Mouse (Mus musculus): ENCODE measurements around the gene Csgalnact2. TPM values are rescaled to one million over a fixed set of nuclear protein-coding genes. Genes with fewer than 3 reads are reported as not detected.

The Csgalnact2 gene
- polyA plus RNA-seq, 1 experiment, result 3.6 TPM

DNA sequence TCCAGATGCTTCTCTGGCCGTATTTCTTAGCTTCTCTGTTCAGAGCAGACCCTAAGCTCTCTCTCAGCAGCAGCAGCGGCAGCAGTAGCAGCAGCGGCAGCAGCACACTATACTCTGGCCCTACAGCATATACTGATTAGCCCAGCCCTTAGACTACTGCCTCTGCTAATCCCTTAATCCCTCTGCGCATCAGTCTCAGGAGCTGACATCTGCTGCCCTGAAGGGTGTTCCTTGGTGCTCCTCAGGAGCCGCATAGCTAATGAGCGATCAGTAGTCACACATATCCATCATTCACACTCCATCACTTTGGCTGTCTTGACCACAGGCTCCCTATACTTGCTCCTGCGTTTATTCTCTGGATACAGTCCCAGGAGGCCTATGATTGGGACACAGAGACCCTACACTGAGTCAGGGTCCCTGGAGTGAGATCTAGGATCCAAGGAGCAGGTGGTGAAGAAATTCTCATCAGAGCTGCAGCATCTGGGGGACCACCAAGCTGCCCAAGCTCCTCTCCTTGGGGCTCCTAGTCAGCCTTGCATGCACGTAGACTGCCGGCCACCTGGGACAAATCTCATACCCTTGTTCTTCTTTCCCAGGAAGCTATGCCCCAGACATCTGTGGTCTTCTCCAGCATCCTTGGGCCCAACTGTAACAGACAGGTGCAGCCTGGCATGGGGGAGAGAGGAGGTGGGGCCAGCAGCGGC, 59.0 kb downstream of the Csgalnact2 start:
- H3K4me3 ChIP-seq (replicated peaks), result no peak overlapping the region
- no peak for TF ChIP-seq FLI1 (IDR thresholded peaks at IDR 0.05; ENCODE audit: low read length)
- TF ChIP-seq GATA1 (IDR thresholded peaks at IDR 0.05; ENCODE audit: borderline replicate concordance, low read length), result no peak
- H3K36me3 ChIP-seq (replicated peaks; ENCODE audit: low read length), result no peaks in the 10 kb centered on the region
- H3K9me3 ChIP-seq, result no peaks in the 10 kb centered on the region
- H3K27me3 ChIP-seq (replicated peaks), result peaks cover 84% of the 10 kb centered on the region
- peaks cover 39% of the 10 kb centered on the region for H3K4me1 ChIP-seq

DNA sequence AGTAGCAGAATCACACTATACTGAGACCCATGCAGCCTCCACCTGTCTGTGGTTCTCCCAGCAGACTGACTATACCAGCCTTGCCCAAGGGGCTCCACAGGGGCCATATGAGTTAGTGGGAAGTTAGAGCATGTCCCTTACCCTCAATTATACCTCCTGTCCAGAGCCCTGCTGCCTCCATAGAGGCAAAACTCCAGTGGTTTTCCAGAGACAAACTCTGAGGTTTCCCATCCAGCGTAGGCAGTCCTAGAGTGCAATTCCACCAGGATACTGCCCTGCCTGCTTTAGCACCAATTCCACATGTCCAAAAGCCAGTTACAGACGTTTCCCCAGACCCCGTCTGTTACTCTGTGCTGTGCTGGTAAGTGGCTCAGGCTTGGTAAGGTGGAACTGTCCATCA, 59.6 kb downstream of the Csgalnact2 start:
- peaks cover 84% of the 10 kb centered on the region for H3K27me3 ChIP-seq (replicated peaks)
- H3K9me3 ChIP-seq, result no peaks in the 10 kb centered on the region
- no peak for TF ChIP-seq GATA1 (IDR thresholded peaks at IDR 0.05; ENCODE audit: borderline replicate concordance, low read length)
- TF ChIP-seq FLI1 (IDR thresholded peaks at IDR 0.05; ENCODE audit: low read length), result no peak
- H3K36me3 ChIP-seq (replicated peaks; ENCODE audit: low read length), result no peaks in the 10 kb centered on the region
- H3K4me1 ChIP-seq, result peaks cover 39% of the 10 kb centered on the region
- no peak overlapping the region for H3K4me3 ChIP-seq (replicated peaks)

DNA sequence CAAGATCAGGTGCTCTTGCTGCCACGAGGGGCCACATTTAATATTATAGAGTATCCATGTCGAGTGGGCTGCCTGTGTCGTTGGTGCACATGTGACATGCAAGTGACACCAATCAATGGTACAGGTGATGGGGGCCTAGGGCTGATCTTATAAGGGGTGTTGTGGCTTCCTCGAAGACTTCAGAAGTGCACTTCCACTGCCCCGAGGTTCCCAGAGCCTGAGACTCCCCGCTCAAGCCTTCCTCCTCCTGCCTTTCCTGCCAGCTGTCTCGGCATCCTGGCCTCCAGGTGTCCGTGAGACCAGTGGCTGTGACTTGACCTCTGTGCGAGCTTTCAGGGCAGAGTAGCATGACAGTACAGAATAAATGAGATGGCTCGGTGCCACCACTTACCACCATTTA, 60.2 kb downstream of the Csgalnact2 start:
- no peaks in the 10 kb centered on the region for H3K36me3 ChIP-seq (replicated peaks; ENCODE audit: low read length)
- no peaks in the 10 kb centered on the region for H3K9me3 ChIP-seq
- peaks cover 86% of the 10 kb centered on the region for H3K27me3 ChIP-seq (replicated peaks)
- H3K4me1 ChIP-seq, result peaks cover 42% of the 10 kb centered on the region
- TF ChIP-seq GATA1 (IDR thresholded peaks at IDR 0.05; ENCODE audit: borderline replicate concordance, low read length) (no peak), FLI1 (IDR thresholded peaks at IDR 0.05; ENCODE audit: low read length) (no peak)
- no peak overlapping the region for H3K4me3 ChIP-seq (replicated peaks)

DNA sequence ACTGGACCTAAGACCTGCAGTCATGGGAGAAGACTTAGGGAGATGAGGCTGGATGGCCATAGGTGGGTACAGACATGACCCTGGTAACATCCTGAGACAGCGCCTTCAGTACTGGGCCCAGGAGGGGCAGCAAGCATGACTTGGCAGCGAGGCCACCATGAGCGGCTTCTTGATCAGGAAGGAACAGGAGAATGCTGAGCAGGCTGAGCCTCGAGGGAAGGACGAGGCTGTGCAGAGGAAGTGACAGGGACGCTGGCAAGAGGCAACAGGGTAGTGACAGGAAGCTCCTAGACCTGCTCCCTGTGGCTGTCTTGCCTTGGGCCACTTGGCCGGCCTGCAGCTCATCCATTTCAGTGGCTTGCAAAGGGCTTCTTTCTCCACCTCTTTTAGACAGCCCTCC, 61.5 kb downstream of the Csgalnact2 start:
- TF ChIP-seq GATA1 (IDR thresholded peaks at IDR 0.05; ENCODE audit: borderline replicate concordance, low read length) (no peak), FLI1 (IDR thresholded peaks at IDR 0.05; ENCODE audit: low read length) (no peak)
- peak overlapping the region; percentile 60 for H3K4me3 ChIP-seq (replicated peaks)
- peaks cover 79% of the 10 kb centered on the region for H3K27me3 ChIP-seq (replicated peaks)
- H3K4me1 ChIP-seq, result peaks cover 42% of the 10 kb centered on the region
- no peaks in the 10 kb centered on the region for H3K36me3 ChIP-seq (replicated peaks; ENCODE audit: low read length)
- no peaks in the 10 kb centered on the region for H3K9me3 ChIP-seq

DNA sequence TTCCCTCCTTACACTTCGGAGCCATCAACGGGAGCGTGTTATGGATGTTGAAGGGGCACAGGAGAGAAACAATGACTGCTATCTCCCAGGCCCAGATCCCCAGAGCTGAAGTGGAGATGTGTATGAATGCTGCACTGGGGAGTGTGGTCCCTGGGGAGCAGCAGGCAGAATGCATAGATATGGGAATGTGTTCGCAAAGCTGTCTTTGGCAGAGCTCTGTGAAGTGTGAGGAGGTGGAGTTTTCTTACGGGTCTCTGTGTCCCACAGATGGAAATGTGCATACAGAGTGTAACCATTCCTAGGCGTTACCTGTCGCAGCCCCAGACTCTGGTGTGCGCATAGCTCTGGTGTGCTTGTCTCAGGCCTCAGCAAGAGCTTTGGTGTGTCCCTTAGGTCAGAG, 62.2 kb downstream of the Csgalnact2 start:
- Histone ChIP-seq H3K4me3 (replicated peaks) (no peak overlapping the region), H3K4me1 (peaks cover 42% of the 10 kb centered on the region), H3K27me3 (replicated peaks) (peaks cover 78% of the 10 kb centered on the region), H3K36me3 (replicated peaks; ENCODE audit: low read length) (no peaks in the 10 kb centered on the region), H3K9me3 (no peaks in the 10 kb centered on the region)
- TF ChIP-seq GATA1 (IDR thresholded peaks at IDR 0.05; ENCODE audit: borderline replicate concordance, low read length) (no peak), FLI1 (IDR thresholded peaks at IDR 0.05; ENCODE audit: low read length) (no peak)

DNA sequence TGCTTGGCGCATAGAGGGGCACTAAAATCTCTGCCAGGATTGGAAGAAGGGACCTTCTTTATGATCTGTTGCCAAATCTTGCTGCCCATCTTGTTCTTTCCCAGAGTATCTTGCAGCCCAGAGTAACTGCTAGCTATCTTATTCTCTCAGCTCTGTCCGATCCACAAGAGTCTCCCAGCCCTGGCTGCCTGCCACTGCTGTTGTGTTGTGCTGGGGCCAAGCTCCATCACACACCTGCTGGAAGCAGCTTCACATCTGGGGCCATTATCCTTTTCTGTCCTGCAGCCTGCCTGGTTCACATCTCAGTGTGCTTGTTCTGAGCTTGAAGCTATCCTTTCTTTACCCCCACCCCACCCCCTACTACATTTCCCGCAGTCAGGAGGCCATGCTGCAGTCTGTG, 62.7 kb downstream of the Csgalnact2 start:
- Histone ChIP-seq H3K4me3 (replicated peaks) (no peak overlapping the region), H3K36me3 (replicated peaks; ENCODE audit: low read length) (no peaks in the 10 kb centered on the region), H3K4me1 (peaks cover 42% of the 10 kb centered on the region), H3K9me3 (no peaks in the 10 kb centered on the region), H3K27me3 (replicated peaks) (peaks cover 76% of the 10 kb centered on the region)
- no peak for TF ChIP-seq GATA1 (IDR thresholded peaks at IDR 0.05; ENCODE audit: borderline replicate concordance, low read length)
- TF ChIP-seq FLI1 (IDR thresholded peaks at IDR 0.05; ENCODE audit: low read length), result no peak

DNA sequence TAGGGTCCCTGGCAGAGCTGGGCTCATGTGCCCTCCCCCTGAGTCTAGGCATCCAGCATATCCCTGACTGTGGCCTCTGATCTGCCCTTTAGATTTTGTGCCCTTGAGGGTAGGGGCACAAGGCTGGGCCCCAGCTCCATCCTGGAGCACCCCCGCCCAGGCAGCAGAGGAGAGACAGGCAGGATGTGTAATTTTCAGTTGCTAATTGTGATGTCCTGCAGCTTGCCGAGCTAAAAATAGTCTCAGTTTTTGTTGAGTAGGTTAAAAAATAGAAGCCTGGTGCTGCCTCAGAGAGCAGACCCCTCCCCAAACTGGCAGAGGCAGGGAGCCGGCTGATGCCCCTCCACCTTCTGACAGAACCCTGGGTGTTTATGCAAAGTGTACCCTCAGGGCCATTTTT, 64.8 kb downstream of the Csgalnact2 start:
- H3K9me3 ChIP-seq, result no peaks in the 10 kb centered on the region
- peaks cover 32% of the 10 kb centered on the region for H3K4me1 ChIP-seq
- H3K4me3 ChIP-seq (replicated peaks), result no peak overlapping the region
- H3K27me3 ChIP-seq (replicated peaks), result peaks cover 69% of the 10 kb centered on the region
- no peak for TF ChIP-seq GATA1 (IDR thresholded peaks at IDR 0.05; ENCODE audit: borderline replicate concordance, low read length)
- TF ChIP-seq FLI1 (IDR thresholded peaks at IDR 0.05; ENCODE audit: low read length), result no peak
- H3K36me3 ChIP-seq (replicated peaks; ENCODE audit: low read length), result no peaks in the 10 kb centered on the region

DNA sequence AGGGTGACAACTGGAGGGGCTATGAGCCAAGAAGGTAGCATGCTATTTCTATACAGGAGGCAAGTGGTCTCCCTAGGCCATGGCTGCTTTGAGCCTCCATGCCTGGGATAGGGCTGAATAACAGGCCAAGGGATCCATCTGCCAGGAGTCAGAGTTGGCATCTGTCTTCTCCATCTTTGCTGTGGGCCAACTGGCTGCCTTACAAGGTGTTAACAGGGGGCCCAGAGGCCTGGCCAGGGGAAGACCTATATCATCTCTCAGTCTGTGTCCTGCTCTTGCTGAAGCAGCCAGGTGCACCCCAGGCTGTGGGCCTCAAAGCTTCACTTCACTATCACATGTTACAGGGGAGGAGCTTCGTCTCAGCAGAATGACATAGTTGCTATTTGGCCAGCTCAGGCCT, 66.8 kb downstream of the Csgalnact2 start:
- Histone ChIP-seq H3K9me3 (no peaks in the 10 kb centered on the region), H3K4me1 (peaks cover 24% of the 10 kb centered on the region), H3K36me3 (replicated peaks; ENCODE audit: low read length) (no peaks in the 10 kb centered on the region), H3K4me3 (replicated peaks) (no peak overlapping the region), H3K27me3 (replicated peaks) (peaks cover 71% of the 10 kb centered on the region)
- TF ChIP-seq GATA1 (IDR thresholded peaks at IDR 0.05; ENCODE audit: borderline replicate concordance, low read length) (no peak), FLI1 (IDR thresholded peaks at IDR 0.05; ENCODE audit: low read length) (no peak)

DNA sequence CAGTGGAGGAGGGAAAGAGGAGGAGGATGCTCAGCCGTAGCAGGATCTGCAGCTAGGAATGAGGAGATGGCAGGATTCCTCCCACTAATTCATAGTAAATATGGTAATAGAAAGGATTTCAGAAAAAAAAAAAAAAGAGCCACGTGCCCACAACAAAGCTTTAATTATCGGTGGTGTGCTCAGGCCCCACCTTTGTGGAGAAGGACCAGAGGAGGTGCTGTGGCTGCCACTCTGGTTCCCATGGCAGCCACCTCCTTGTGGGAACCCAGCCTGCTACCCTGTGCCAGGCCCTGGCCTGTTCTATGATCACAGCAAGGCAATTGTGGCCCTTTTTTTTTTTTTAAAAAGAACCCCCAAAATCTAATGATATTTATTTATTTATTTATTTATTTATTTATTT, 67.5 kb downstream of the Csgalnact2 start:
- Histone ChIP-seq H3K27me3 (replicated peaks) (peaks cover 71% of the 10 kb centered on the region), H3K4me3 (replicated peaks) (no peak overlapping the region), H3K4me1 (peaks cover 24% of the 10 kb centered on the region), H3K9me3 (no peaks in the 10 kb centered on the region), H3K36me3 (replicated peaks; ENCODE audit: low read length) (no peaks in the 10 kb centered on the region)
- TF ChIP-seq GATA1 (IDR thresholded peaks at IDR 0.05; ENCODE audit: borderline replicate concordance, low read length), result no peak
- TF ChIP-seq FLI1 (IDR thresholded peaks at IDR 0.05; ENCODE audit: low read length), result no peak

DNA sequence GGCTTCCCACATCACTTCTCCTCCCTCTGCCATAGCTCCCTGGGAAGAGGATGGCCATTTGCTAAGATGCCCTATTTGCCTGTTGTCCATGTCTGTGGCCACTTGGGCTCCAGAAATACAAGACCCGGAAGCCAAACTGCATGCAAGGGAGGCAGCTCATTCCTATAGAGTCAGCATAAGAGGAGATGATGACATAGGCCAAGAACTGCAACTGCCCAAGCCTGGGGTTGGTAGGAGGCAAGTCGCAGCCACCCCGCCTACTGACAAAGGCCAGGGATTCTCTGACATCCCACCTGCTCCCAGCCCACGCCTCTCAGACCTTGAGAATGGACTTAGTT, 68.0 kb downstream of the Csgalnact2 start:
- no peaks in the 10 kb centered on the region for H3K36me3 ChIP-seq (replicated peaks; ENCODE audit: low read length)
- peaks cover 24% of the 10 kb centered on the region for H3K4me1 ChIP-seq
- H3K9me3 ChIP-seq, result no peaks in the 10 kb centered on the region
- TF ChIP-seq GATA1 (IDR thresholded peaks at IDR 0.05; ENCODE audit: borderline replicate concordance, low read length) (no peak), FLI1 (IDR thresholded peaks at IDR 0.05; ENCODE audit: low read length) (no peak)
- no peak overlapping the region for H3K4me3 ChIP-seq (replicated peaks)
- H3K27me3 ChIP-seq (replicated peaks), result peaks cover 71% of the 10 kb centered on the region

All from megakaryocyte, embryonic 14.5 days (primary cell).